Mouse (Mus musculus) right cerebral cortex, postnatal 10 days (tissue): ENCODE measurements around the gene Arhgef15.
"Not testable (repeated sequence)": the region's sequence is repeated elsewhere in the genome, so short reads cannot be mapped to it uniquely, and the experiment has no call there.

Source experiments
- DNase-seq, 2 experiments: peaks; one replicate each; pipeline ENCODE4 v3.0.0; 2021; ENCODE audit warnings: low spot score in 2 of 2

Gene Arhgef15

DNA sequence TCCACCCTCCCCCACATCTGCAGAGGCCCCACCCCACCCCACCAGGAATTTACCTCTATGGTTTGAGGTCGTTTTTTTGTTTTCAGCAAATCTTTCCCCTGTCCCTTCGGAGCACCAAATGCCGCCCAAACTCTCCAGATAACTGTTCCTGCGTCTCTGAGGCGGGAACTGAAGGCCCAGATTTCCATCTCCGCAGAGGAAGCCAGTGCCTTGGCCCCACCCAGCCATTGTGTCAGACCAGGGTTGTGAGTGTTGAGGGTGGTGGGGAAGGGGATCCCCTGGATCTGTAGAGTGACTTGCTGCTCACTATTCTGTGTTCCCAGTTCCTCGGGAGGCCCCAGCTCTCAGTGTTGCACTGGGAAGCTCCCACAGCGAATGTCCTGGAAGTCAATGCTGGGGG is at the start of gene Arhgef15:
Arhgef15 (minus strand) TSS at position 173 of the 400 bp plus-strand sequence.
- DNase-seq: no peak

GRCm38 (mm10) chr11:69006575-69006974 is 49.3 kb upstream of the Arhgef15 start:
- DNase-seq: not testable (repeated sequence)

DNA sequence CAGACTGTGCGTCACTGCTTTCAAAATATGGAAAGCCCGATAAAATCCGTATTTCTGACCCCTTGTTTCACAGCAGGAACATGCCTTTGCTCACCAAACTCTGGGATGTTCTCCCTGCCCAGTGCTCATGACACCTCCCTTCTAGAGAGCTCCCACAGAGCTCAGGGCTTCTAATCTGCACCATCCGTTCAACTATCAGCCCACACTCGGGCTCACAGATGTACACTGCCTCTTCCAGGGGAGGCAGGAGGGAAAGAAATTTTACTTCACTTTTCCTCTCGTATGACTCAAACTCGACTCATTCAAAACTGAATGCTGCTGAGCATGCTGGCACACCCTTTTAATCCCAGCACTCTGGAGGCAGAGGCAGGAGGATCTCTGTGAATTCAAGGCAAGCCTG is 47.9 kb upstream of the Arhgef15 start:
- no peak for DNase-seq

- DNase-seq: no peak
Observed at GRCm38 (mm10) chr11:69003592-69003991, 46.3 kb upstream of the Arhgef15 start.

- DNase-seq: not testable (repeated sequence)
Observed at GRCm38 (mm10) chr11:69002782-69003181, 45.5 kb upstream of the Arhgef15 start.

- no peak for DNase-seq
Observed at GRCm38 (mm10) chr11:68997080-68997479, 39.8 kb upstream of the Arhgef15 start.

- no peak for DNase-seq
Observed at GRCm38 (mm10) chr11:68994377-68994776, 37.1 kb upstream of the Arhgef15 start.

GRCm38 (mm10) chr11:68993122-68993521 is 35.8 kb upstream of the Arhgef15 start:
- DNase-seq: no peak

GRCm38 (mm10) chr11:68988341-68988740 is 31.1 kb upstream of the Arhgef15 start:
- DNase-seq: no peak

- no peak for DNase-seq
Observed at GRCm38 (mm10) chr11:68987365-68987882, 30.1 kb upstream of the Arhgef15 start.

DNA sequence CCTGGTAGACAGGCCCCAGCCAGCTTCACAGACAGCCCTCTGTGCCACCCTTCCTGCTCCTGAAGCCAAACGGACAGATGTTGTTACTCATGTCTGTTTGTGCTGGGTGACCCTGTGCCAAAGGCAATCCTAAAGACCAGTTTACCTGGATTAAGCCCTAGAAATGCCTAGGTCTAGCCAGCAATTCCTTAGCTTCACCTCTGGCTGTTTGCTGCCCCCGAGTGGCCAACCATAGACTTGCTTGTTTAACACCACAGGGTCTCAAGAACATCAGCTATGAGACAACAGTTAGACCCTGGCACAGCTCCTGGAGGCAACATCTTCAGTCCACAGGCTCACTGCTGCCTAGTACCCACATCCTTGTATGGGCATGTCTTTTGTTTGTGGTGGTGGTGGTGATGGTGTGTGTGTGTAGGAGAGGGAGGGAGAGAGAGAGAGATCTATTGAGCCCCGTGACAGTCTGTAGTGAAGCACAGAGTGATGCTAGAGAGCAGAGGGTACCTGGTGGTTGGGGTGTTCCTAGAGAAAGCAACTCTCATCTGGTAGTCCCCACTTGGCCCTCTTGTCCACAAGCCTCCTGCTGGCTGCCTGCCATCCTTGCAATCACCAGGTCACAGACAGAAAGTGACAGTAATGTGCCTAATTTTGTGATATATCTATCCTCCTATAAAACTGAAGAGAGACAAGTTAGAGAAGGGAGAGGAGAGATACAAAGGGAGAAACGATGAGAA is 25.5 kb upstream of the Arhgef15 start:
- peak; percentile 72 to 85 for DNase-seq

DNA sequence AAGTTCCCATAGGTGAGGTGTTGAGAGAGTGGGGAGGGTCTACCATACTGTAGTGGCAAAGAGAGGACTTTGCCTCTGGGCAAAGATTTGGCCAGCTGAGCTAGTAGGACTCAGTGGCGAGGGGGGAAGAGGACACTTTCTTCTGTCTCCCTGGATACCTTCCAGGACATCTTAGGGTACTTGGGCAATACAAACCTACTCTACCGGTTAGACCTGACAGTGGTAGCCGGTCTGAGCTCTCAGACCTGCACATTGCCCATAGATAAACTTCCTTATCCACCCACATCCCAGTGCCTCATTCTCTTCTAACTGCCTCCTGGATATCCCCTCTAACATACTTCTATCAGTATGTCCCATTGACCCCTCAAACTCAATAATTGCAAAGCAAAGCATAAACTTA is 23.6 kb upstream of the Arhgef15 start:
- no peak for DNase-seq

DNA sequence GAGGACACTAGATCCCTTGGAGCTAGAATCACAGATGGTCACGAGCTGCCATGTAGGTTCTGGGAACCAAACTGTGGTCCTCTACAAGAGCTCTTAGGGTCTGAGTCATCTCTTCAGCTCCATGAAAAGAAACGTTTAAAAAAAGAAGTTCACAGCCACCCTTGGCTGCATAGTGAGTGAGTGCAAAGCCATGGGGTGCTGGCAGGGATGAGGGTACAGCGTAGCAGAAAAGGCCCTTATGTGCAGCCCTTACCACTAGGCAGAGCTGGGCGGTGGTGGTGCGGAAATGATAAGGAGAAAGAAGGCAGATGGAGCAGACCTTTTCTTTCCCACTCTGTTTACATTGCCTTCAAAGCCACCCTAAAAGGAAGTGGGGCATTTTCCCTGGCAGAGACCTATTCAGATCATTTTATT is 22.0 kb upstream of the Arhgef15 start:
- no peak for DNase-seq

GRCm38 (mm10) chr11:68975601-68976000 is 18.3 kb upstream of the Arhgef15 start:
- DNase-seq: no peak

- no peak for DNase-seq
Observed at GRCm38 (mm10) chr11:68975085-68975484, 17.8 kb upstream of the Arhgef15 start, which contains the start of gene Rangrf. TSS of gene Rangrf (minus strand) at chr11:68975185.

DNA sequence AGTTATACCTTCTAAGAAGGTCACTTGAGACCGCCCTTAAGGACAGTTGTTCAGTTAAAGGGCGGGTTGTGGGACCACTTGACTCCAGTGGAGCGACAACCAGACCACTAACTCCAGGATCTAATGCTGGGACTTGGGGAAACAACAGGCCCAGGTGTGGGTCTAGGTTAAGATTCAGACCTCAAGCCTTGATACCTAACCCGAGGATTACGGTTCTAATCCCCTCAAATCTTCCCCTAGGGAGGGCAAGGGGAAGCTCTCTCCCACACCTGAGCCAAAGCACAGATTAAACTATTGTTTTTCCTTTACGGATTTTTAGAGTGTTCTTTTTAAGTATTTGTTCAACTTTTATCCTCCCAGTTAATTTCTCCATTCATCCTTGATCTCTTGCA is 16.8 kb upstream of the Arhgef15 start:
- DNase-seq: no peak

GRCm38 (mm10) chr11:68973250-68974058 is 16.2 kb upstream of the Arhgef15 start:
- peak; percentile 88 to 89 for DNase-seq

GRCm38 (mm10) chr11:68970232-68970631 is 13.0 kb upstream of the Arhgef15 start:
- DNase-seq: no peak

DNA sequence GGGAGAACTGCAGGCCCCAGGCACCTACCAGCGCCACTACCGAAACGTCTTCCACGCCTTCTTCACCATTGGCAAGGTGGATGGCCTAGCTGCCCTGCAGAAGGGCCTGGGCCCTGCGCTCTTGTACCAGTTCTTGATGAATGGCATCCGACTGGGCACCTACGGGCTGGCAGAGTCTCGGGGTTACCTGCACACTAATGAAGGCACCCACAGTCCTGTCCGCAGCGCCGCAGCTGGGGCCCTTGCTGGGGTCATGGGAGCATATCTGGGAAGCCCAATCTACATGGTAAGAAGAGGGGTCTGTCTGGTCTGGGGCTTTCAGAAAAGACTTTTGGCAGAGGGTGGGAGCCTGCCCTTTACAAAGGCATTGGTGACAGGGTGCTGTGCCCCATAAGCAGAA is 11.5 kb upstream of the Arhgef15 start:
- DNase-seq: no peak

DNA sequence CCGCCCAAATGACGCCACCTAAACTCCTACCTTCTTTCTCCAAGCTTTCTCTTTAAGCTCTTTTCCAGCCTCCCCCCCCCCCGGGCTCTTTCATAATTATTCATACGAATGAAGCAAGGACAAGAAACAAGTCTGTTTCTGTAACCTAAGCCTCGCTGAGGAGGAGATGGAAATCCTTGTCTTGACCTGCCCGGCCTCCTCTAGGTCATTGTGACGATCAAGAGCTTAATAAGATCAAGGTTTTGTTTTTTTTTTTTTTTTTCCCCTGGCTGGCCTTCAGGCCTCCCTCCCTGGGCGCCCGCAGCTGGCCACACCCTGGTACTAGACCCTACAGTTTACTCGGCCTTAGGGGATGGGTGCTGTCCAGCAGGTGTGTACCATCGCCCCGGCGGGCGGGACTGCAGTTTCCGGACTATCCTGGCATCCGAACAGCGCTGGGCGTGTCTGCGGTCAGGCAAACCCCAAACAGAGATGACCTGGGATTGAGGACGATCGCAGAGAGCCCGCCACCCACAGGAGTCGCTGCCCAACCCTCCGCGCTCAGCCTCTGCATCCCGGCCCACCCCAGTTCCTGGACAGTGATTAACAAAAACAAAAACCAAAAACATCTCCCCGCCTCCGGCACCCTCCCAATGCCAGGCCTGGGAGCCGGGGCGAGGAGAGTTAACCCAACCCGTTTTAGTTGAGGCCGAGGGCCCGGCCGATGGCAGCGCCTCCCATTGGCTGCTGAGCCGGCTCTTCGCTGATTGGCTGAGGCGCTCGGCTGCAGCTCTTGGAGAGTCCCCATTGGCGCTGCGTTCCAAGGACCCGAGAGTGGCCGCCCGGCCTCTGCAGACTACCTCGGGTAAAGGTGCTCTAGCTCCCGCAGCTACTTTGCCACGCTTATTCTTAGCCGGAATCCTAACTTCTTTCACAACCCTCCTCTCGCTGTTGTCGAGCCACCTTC is 10.3 kb upstream of the Arhgef15 start, which contains the start of gene Slc25a35:
Slc25a35 (plus strand) TSS at position 795 of the 946 bp plus-strand sequence.
- DNase-seq: peak; percentile 95 to 96

DNA sequence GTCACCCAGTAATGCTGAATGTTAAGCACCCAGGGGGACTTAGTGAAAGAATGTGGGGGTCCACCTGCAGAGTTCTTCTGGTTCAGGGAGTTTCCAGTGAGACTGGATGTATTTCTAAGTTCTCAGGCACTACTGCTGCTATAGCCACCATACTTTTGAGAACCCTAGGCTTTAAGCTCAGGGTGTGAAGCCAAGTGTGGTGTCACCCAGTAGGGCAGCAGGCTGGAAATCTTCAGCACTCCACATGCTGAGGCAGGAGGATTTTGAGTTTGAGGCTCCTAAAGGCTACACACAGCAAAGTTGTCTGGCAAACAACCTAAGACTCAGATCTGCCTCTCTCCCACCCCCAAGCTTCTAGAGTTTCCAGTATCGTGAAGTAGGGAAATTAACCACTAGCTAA is 9.3 kb upstream of the Arhgef15 start:
- DNase-seq: no peak
